Mouse (Mus musculus) CH12.LX (cell line): ENCODE data around the gene Abca4.

Experiments
- CTCF ChIP-seq, 2 experiments: IDR thresholded peaks in 1 of 2; conservative IDR thresholded peaks in 1 of 2; 2 replicates each; pipeline ENCODE4 v1.5.1; 2011 to 2012; ENCODE audit warnings: low read depth in 2 of 2, low read length in 2 of 2, improper control_type of control experiment in 1 of 2, inconsistent platforms in 1 of 2, mild to moderate bottlenecking in 1 of 2, moderate library complexity in 1 of 2
- EP300 ChIP-seq: IDR thresholded peaks from 2 replicates; pipeline ENCODE4 v1.6.1; 2011; ENCODE audit warnings: low read length, improper control_type of control experiment
- HCFC1 ChIP-seq: IDR thresholded peaks from 2 replicates; pipeline ENCODE4 v1.6.1; 2012; ENCODE audit warnings: low read depth, mild to moderate bottlenecking, inconsistent platforms, low read length, improper control_type of control experiment
- JUN ChIP-seq: IDR thresholded peaks from 2 replicates; pipeline ENCODE4 v1.6.1; 2011; ENCODE audit warnings: low read depth, mild to moderate bottlenecking, low read length, improper control_type of control experiment, moderate library complexity; ENCODE audit not compliant: insufficient read depth
- MAZ ChIP-seq: IDR thresholded peaks from 2 replicates; pipeline ENCODE4 v1.6.1; 2012; ENCODE audit warnings: low read depth, mild to moderate bottlenecking, inconsistent platforms, low read length, improper control_type of control experiment, moderate library complexity
- MYC ChIP-seq: IDR thresholded peaks from 2 replicates; pipeline ENCODE4 v1.6.1; 2011; ENCODE audit warnings: low read depth, mild to moderate bottlenecking, improper control_type of control experiment, low read length
- NRF1 ChIP-seq: IDR thresholded peaks from 2 replicates; pipeline ENCODE4 v1.6.1; 2014; ENCODE audit warnings: low read depth, mild to moderate bottlenecking, inconsistent platforms, low read length, improper control_type of control experiment, moderate library complexity
- POLR2A ChIP-seq: IDR thresholded peaks from 2 replicates; pipeline ENCODE4 v1.6.1; 2011; ENCODE audit warnings: low read depth, mild to moderate bottlenecking, improper control_type of control experiment, low read length
- POLR2AphosphoS2 ChIP-seq: IDR thresholded peaks from 2 replicates; pipeline ENCODE4 v1.6.1; 2011; ENCODE audit warnings: low read depth, low read length, improper control_type of control experiment
- TBP ChIP-seq: conservative IDR thresholded peaks from 2 replicates; pipeline ENCODE4 v1.6.1; 2011; ENCODE audit warnings: low read depth, low read length, improper control_type of control experiment
- TCF12 ChIP-seq: IDR thresholded peaks from 2 replicates; pipeline ENCODE4 v1.6.1; 2014; ENCODE audit warnings: low read depth, mild to moderate bottlenecking, inconsistent platforms, low read length, improper control_type of control experiment
- UBTF ChIP-seq: IDR thresholded peaks from 2 replicates; pipeline ENCODE4 v1.6.1; 2012; ENCODE audit warnings: low read depth, mild to moderate bottlenecking, inconsistent platforms, low read length, improper control_type of control experiment, moderate library complexity
- USF1 ChIP-seq: IDR thresholded peaks from 2 replicates; pipeline ENCODE4 v1.6.1; 2014; ENCODE audit warnings: low read depth, mild to moderate bottlenecking, inconsistent platforms, low read length, improper control_type of control experiment
- ZKSCAN1 ChIP-seq: IDR thresholded peaks from 2 replicates; pipeline ENCODE4 v1.6.1; 2012; ENCODE audit warnings: low read depth, inconsistent platforms, low read length, improper control_type of control experiment, borderline replicate concordance

DNA sequence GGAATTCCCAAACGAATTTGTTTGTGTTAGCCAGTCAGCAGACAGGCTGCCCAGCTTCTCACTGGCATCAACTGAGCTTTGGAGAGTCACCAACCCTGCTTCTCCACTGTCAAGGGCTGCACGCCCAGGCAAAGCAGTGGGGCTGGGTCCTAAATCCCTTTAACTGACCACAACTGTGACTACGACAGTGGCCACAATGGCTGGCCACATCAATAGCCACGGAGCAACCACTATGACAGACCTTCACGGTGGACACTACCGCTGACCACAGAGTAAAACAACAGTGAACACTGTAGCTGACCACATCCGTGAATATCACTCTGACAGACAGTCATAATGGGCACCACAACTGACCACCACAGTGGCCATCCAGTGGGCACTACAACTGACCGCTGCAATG is 78.6 kb downstream of the Abca4 start:
- TF ChIP-seq POLR2A (no peak), USF1 (no peak), CTCF (conservative IDR thresholded peaks at IDR 0.05 in 1 of 2, IDR thresholded peaks at IDR 0.05 in 1 of 2; ENCODE audit: low read depth in 2 of 2, low read length in 2 of 2) (no peak), JUN (no peak), EP300 (no peak), POLR2AphosphoS2 (no peak), NRF1 (no peak), ZKSCAN1 (no peak), TBP (no peak), HCFC1 (no peak), TCF12 (no peak), MYC (no peak), MAZ (no peak), UBTF (no peak)
